Mouse (Mus musculus) thymus, postnatal 25 days (tissue): ENCODE results near the gene Ovol2.

Experiments
- DNase-seq: peaks from one replicate; pipeline ENCODE4 v3.0.0; 2022

Ovol2 gene

GRCm38 (mm10) chr2:144311372-144311771 is 20.6 kb downstream of the Ovol2 start:
- no peak for DNase-seq

- no peak for DNase-seq
Observed at GRCm38 (mm10) chr2:144310273-144310672, 21.7 kb downstream of the Ovol2 start.

GRCm38 (mm10) chr2:144308561-144308960 is 23.4 kb downstream of the Ovol2 start:
- DNase-seq = no peak

DNA sequence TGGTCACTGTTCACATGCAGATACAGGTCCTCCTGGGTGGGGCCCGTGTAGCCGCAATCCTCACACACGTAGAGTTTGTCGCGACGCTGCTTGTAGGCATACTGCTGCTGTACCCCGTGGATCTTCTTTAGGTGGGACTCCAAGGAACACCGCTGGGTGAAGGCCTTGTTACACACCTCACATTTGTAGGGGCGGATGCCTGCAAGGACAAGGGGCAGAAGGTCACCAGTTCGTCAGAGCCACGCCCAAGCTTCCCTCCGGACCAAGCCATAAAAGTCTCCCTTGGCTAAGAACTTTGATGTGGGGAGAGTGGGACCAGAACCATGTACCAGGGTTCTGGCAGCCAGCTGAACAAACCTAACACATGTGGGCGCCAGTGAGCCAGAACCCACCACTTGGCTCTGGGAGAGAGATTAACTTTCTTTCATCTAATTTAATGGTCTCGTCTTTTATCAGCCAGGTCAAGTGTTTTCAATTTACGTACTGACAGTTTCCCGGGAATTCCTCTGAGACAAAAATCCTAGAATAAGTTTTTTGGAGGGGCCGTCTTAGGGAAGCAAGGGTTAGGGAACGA is 26.1 kb downstream of the Ovol2 start:
- no peak for DNase-seq

DNA sequence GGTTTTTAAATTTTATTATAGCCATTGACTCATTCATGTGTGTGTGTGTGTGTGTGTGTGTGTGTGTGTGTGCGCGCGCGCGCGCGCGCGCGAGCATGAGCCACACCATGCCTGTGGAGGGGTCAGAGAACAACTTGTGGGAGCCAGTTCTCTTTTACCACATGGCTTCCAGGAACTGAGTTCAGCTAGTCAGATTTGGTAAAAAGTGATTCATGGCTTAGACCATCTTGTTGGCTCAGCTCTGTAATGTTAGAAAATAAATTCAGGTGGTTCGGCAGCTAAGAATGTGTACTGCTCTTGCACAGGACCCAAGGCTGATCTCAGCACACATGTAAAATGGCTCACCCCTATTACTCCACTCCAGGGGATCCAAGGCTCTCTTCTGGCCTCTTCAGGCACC is 30.8 kb downstream of the Ovol2 start:
- no peak for DNase-seq

GRCm38 (mm10) chr2:144299749-144300669 is 31.9 kb downstream of the Ovol2 start:
- no peak for DNase-seq

- no peak for DNase-seq
Observed at GRCm38 (mm10) chr2:144295145-144295735, 36.7 kb downstream of the Ovol2 start.

- no peak for DNase-seq
Observed at GRCm38 (mm10) chr2:144291600-144292305, 40.2 kb downstream of the Ovol2 start.

DNA sequence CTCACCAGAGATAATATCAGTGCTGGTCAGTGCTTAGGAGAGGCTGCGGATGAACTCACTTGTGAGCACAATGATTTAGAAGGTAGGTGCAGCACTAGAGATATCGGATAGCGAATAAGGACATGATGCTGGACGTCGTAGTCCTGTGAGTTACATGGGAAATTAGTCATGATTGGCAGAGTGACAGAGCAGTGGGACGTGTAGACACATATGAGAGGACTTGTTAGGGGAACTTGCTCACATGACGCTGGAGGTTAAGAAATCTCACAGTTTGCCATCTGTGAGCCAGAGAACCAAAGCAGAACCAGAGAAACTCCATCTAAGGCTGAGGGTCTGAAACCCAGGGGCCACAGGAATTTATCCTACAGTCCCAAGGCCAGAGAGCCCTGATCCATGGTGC is 41.6 kb downstream of the Ovol2 start:
- DNase-seq = no peak

DNA sequence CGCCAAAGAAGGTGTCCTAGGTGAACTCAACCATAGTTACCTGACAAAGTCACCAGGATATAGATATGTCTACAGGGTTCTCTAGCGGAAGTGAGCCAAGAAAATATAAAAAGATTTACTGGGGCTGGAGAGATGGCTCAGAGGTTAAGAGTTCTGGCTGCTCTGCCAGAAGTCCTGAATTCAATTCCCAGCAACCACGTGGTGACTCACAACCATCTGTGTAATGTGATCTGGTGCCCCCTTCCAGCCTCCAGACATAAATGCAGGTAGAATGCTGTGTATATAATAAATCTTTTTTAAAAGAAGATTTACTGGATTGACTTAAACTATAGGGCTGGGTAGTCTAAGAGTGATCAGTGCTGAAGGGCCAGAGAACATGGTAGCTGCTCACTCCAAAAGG is 50.5 kb downstream of the Ovol2 start:
- DNase-seq = no peak

DNA sequence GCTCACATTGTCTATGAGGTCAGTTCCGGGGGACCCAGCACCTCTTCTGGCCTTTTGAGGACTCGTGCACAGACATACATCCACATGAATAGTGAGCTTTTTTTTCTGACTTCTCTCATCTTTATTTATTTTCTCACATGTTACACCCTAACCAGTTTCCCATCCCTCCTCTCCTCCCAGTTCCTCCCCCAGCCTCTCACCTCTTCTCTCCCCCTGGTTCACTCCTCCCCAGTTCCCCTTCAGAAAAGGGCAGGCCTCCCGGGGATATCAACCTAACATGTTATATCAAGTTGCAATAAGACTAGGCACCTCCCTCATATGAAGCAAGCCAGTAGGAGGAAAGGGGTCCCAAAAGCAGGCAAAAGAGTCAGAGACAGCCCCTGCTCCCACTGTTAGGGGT is 51.4 kb downstream of the Ovol2 start:
- no peak for DNase-seq

GRCm38 (mm10) chr2:144279742-144280141 is 52.2 kb downstream of the Ovol2 start:
- no peak for DNase-seq

DNA sequence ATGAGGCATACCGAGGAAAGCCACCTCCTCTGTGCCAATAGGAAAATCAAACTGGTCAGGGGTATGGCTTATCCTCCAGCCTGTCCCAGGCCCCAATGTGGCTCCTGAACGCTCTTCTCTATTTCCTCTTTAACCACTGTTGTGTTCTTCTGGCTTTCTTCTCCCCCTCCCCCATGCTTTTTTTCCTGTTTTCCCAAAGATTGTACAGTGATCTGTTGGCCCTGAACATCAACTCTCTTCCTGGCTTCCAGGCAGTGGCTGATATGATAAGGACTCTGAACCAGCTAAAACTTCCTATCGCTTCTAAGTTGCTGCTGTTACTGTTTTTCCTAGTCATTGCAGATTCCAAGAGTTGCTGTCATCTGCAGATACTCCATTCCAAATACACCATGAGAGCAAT is 55.1 kb downstream of the Ovol2 start:
- no peak for DNase-seq

GRCm38 (mm10) chr2:144274741-144275140 is 57.2 kb downstream of the Ovol2 start:
- peak; percentile 23 for DNase-seq

GRCm38 (mm10) chr2:144272088-144272487 is 59.9 kb downstream of the Ovol2 start:
- no peak for DNase-seq

- DNase-seq = peak; percentile 95
Observed at GRCm38 (mm10) chr2:144270507-144271420, 61.2 kb downstream of the Ovol2 start, which contains the start of the genes Mgme1 and Snx5. Gene Mgme1 (plus strand): TSS chr2:144270663. Gene Snx5 (minus strand): TSS chr2:144270906.

- DNase-seq = no peak
Observed at GRCm38 (mm10) chr2:144269679-144270475, 62.1 kb downstream of the Ovol2 start.

- no peak for DNase-seq
Observed at GRCm38 (mm10) chr2:144269306-144269650, 62.7 kb downstream of the Ovol2 start.

GRCm38 (mm10) chr2:144268446-144269305 is 63.3 kb downstream of the Ovol2 start:
- no peak for DNase-seq

DNA sequence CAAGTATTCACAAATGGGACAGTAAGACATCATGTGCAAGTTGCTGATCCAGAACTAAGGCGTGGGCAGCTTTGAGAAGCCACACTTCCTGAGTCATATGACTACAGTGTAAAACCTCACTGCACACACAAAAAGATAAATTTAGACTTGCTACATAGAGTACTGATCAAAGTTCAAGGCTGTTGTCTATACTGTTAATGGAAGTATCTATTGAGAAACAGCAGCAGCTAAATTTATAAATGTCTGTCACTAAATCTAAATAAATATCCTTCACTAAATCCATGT is 64.3 kb downstream of the Ovol2 start:
- peak; percentile 37 for DNase-seq
